Mouse (Mus musculus) lung, adult 2 months (tissue): ENCODE data around the gene Per3. TPM values are rescaled to one million over a fixed set of nuclear protein-coding genes. Genes with fewer than 3 reads are reported as not detected.
A peak's percentile ranks its signal among the peaks of the same experiment; 100 is the strongest.
"Not testable (repeated sequence)": the region's sequence is repeated elsewhere in the genome, so short reads cannot be mapped to it uniquely, and the experiment has no call there.

Experiments used
- DNase-seq: peaks from one replicate; pipeline ENCODE4 v3.0.0; 2022
- H3K4me1 ChIP-seq: fragments of 200-500 bp; 2 replicates; pipeline ENCODE4 v1.6.1; 2011; ENCODE audit warnings: low read length; ENCODE audit not compliant: control insufficient read depth, insufficient read depth
- H3K4me3 ChIP-seq: fragments of 200-500 bp; replicated peaks from 2 replicates; pipeline ENCODE3; 2011; ENCODE audit warnings: low read depth, mild to moderate bottlenecking, control low read depth, low read length; ENCODE audit errors: extremely low read depth
- CTCF ChIP-seq: fragments of 200-500 bp; IDR thresholded peaks from 2 replicates; pipeline ENCODE4 v1.5.1; 2011; ENCODE audit warnings: mild to moderate bottlenecking, low read length, control low read depth; ENCODE audit not compliant: insufficient read depth
- POLR2A ChIP-seq: fragments of 200-500 bp; IDR thresholded peaks from 2 replicates; pipeline ENCODE4 v1.6.1; 2011; ENCODE audit warnings: low read depth, mild to moderate bottlenecking, control low read depth, low read length, borderline replicate concordance; ENCODE audit errors: extremely low read depth
- WGBS: fragments of 180-500 bp; shearing (Covaris S2); methylation state at CpG from one replicate; pipeline ENCODE4 v1.1.7; 2018; 5-methylcytosine and 5-hydroxymethylcytosine counted together
- polyA plus RNA-seq: library from polyadenylated mRNA; depleted of rRNA; stranded (reverse); fragments of >200 nt; gene quantifications from 2 replicates; pipeline ENCODE4 v1.2.3, GENCODE M21; 2012

The Per3 gene
- polyA plus RNA-seq, 1 experiment, result 16.6 TPM

DNA sequence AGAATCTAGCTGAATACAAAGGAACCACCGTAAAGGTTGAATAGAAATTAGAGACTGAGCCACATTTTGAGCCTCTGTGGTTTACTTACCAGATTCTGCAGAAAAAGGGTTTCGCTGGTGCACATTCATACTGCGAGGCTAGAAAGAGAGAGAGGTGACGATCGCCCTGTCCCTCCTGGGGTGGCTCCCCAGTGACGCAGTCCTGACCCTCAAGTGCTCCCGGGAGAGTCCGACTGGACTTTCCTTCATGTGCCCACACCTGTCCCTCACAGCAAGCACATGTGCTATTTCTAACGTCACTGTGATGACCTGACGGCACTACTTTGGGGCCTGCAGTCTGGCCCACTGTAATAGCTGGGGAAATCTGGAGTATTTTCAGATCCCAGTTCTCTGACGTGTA, 6.7 kb downstream of the Per3 start:
- TF ChIP-seq POLR2A (no peak), CTCF (no peak)
- WGBS, result 90% methylated on average over 11 of the region's 11 CpGs
- Histone ChIP-seq H3K4me1 (no peaks in the 10 kb centered on the region), H3K4me3 (no peak overlapping the region)
- no peak for DNase-seq

DNA sequence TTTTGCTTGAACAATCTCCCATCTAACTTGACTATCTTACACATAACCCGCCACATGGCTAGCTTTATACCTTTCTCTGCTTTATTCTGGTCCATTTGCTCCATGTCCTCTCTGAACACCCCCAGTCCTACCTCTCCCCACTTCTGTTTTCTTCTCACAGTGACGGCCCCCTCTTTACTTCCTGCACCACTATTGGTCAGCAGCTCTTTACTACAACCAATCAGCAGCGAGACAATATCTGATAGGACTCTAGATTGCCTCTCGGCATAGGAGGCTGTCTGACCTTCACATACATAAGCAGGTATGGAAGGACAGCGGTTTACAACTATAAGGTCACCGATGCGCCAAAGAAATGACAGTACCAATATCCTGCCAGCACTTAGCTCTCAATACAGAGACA, 7.9 kb downstream of the Per3 start:
- no peak for DNase-seq
- TF ChIP-seq POLR2A (no peak), CTCF (no peak)
- H3K4me3 ChIP-seq, result no peak overlapping the region
- 90% methylated on average over 7 of the region's 7 CpGs for WGBS
- no peaks in the 10 kb centered on the region for H3K4me1 ChIP-seq

DNA sequence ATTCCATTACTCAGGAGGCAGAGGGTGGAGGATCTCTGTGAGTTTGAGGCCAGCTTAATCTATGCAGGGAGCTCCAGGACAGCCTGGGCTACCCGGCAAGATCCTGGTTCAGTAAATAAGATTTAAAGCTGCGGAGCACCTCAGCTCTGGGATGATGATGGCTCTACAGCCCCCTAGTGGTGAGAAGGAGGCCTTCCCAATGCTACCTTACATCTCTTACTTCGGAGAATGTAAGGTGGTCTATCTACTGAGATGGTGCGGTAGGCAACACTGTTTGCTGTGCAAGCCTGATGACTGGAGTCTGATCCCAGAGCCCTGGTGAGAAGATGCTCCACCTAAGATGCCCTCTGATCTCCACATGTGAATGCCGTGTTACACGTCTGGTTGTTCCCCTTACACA, 17.5 kb downstream of the Per3 start:
- no peaks in the 10 kb centered on the region for H3K4me1 ChIP-seq
- 50% methylated on average over 6 of the region's 6 CpGs for WGBS
- TF ChIP-seq CTCF, result peak; percentile 69
- TF ChIP-seq POLR2A, result no peak
- no peak for DNase-seq
- H3K4me3 ChIP-seq, result no peak overlapping the region

DNA sequence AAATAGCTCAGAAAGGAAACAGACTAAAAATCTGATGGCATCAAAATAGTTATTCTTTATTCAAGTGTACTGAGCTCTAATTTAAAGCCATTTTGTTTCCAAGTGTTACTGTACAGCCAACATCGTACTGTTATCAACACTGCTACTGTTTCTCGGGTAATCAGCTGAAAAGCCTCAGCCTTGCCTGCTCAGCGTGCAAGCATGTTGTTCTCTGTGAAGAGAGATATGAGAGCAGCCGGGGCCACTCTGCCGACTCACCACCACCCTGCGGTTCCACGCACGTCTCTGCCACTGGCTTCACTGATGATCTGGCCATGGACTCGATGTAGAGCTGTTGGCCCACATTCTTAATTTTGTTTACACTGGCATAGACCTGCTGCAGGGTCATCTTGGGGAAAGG, 20.3 kb downstream of the Per3 start:
- H3K4me1 ChIP-seq, result no peaks in the 10 kb centered on the region
- 75% methylated on average over 9 of the region's 9 CpGs for WGBS
- H3K4me3 ChIP-seq, result no peak overlapping the region

DNA sequence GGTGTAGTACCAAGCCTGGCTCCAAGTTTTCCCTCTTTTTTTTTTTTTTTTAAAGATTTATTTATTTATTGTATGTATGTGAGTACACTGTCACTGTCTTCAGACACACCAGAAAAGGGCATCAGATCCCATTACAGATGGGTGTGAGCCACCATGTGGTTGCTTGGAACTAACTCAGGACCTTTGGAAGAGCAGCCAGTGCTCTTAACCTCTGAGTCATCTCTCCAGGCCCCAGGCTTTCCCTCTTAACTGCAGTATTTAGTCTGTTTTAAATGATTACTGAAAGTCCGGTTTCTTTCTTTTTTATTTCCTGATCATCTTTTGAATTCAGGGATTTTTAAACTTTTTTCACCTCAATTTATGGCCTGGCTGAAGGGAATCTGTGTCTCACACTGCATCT, 27.1 kb downstream of the Per3 start:
- WGBS, result 82% methylated on average over 1 of the region's 1 CpGs
- not testable (repeated sequence) for H3K4me3 ChIP-seq, DNase-seq, H3K4me1 ChIP-seq

More for the DNA sequence above, 20.3 kb downstream of the Per3 start:
- no peak for DNase-seq
- TF ChIP-seq POLR2A (no peak), CTCF (no peak)

DNA sequence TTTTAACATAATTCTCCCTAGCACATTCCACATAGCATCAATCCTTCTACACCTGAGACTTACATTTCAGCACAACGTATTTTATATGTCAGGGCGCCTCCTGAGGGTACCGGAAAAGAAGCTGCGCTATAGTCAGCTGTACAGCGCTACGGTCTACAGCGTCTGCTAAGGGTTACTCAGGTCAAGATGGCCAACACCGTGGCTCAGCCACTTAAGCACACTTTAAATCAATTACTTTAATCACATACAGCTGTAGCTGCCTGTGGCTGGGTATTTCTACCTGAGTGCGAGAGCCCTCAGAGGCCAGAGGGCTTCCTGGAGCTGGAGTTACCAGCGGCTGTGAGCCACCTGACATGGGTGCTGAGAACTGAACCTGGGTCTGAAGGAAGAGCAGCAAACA, 28.5 kb downstream of the Per3 start:
- TF ChIP-seq CTCF (no peak), POLR2A (no peak)
- no peak for DNase-seq
- WGBS, result 86% methylated on average over 10 of the region's 10 CpGs
- Histone ChIP-seq H3K4me3 (no peak overlapping the region), H3K4me1 (no peaks in the 10 kb centered on the region)

DNA sequence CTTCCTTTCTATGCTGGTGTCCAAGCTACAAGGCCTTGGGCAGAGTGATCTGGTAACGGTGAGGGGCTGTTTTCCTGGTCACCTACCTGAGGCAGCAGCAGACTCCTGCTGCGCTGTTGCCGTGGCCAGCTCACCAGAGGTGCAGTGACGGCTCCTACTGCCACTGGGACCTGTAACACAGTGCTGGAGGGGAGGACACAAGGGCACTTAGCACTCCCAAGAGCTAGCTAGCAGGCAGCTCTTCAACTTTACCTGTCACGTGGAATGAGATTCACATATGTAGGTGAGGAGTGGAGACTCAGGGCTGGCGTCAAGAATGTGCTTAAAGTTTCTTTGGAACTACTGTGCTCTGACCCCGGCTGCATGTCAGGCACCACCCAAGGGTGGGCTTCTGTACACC, 34.1 kb downstream of the Per3 start:
- H3K4me3 ChIP-seq, result no peak overlapping the region
- no peaks in the 10 kb centered on the region for H3K4me1 ChIP-seq
- DNase-seq, result peak; percentile 12
- TF ChIP-seq POLR2A, result no peak
- no peak for TF ChIP-seq CTCF
- 76% methylated on average over 7 of the region's 7 CpGs for WGBS

DNA sequence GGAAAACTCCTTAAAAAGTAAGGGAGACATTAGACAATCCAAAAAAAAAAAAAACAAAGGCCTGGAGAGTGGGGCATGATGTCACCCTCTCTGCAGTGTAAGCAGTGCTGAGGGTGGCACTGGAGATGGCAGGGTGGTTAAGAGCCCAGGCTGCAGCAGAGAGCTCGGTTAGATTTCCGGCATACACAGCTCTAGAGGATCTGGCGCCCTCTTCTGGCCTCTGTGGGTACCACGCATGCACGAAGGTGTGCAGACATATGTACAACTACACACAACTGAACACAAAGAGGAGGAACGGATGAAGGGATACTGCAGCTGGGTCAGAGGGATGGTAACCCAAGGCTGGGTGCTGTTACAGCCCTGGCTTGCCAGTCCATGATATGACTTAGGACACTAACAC, 37.5 kb downstream of the Per3 start:
- H3K4me1 ChIP-seq, result 0 out of 2 replicates have a peak, but pooled peaks cover 3% of the 10 kb centered on the region
- 57% methylated on average over 6 of the region's 6 CpGs for WGBS
- H3K4me3 ChIP-seq, result no peak overlapping the region
- peak; percentile 38 for DNase-seq
- no peak for TF ChIP-seq POLR2A
- peak; percentile 60 for TF ChIP-seq CTCF

DNA sequence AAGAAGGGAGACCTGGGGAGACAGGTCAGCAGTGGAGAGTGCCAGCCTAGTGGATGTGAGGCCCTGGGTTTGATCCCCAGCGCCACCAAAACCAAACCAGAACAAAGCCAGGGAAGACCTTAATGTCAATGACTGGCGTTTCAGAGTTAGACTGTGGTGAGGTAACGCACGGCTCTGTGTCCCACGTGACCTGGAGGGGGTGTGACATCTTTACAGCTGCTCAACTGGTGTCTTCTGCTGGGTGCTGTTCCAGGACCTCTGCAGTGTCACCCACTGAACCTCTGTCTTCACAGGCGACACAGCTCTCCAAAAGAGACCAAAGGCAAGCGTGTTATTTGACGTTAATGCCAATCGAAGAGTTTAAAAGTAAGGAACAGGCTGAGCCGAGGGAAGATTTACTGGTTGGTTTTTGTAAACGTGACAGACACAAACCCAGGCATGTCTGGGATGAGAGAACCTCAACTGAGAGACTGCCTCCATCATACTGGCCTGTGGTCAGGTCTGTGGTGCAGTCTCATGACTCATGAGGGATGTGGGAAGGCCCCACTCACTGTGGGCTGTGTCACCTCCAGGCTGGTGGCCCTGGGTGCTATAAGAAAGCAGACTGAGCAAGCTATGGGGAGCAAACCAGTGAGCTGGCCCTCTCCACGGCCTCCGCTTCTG, 38.7 kb downstream of the Per3 start:
- no peak for DNase-seq
- H3K4me1 ChIP-seq, result 0 out of 2 replicates have a peak, but pooled peaks cover 3% of the 10 kb centered on the region
- no peak overlapping the region for H3K4me3 ChIP-seq
- TF ChIP-seq POLR2A (no peak), CTCF (no peak)
- 86% methylated on average over 13 of the region's 13 CpGs for WGBS

DNA sequence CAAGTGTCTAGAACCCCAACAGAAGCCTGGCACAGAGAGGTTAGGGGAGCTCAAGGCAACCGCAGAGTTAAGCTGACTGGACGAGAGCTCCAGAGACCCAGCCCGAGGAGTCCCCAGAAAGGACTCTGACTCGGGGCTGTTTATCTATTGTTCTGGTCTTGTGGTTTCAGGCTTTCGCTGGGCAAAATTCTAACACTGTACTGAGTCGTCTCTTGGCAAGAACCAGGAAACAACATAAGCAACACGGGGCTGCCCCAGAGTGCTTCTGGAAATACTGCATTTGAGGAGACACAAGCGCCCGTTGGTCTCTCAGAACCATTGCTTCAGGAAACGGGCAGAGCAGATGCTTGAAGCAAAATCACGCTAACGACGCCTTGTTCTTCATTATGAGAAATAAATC, 43.1 kb downstream of the Per3 start:
- no peak for TF ChIP-seq POLR2A
- TF ChIP-seq CTCF, result no peak
- H3K4me3 ChIP-seq, result no peak overlapping the region
- 45% methylated on average over 13 of the region's 13 CpGs for WGBS
- DNase-seq, result no peak
- 0 out of 2 replicates have a peak, but pooled peaks cover 3% of the 10 kb centered on the region for H3K4me1 ChIP-seq
